Mouse (Mus musculus) ovary, postnatal 10 days (tissue): ENCODE data around the gene Vmn1r170.
"Not testable (repeated sequence)": the region's sequence is repeated elsewhere in the genome, so short reads cannot be mapped to it uniquely, and the experiment has no call there.

Experiments used
- DNase-seq: peaks from one replicate; pipeline ENCODE4 v3.0.0; 2022; ENCODE audit warnings: low spot score

Vmn1r170 gene

DNA sequence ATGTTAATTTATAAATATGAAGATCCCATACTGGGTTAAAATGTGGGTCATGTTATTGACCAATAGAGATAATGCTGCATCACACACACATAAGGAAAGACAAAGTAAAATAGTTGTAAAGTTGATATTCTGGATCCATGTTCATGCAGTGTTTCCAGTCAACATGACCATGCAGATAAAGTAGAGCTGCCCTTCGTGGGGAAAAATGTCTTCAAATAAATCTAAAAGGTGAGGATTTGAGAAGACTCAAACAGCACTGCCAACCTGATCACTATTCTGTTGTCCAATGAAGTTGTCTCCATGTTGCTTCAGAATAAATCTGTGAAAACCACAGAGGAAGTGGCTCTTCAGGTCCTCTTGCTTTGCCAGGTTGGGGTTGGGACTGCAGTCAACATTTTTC lies at the start of gene Vmn1r170:
Gene Vmn1r170 (plus strand): TSS at position 301 of the 400 bp plus-strand sequence.
- DNase-seq, result not testable (repeated sequence)

DNA sequence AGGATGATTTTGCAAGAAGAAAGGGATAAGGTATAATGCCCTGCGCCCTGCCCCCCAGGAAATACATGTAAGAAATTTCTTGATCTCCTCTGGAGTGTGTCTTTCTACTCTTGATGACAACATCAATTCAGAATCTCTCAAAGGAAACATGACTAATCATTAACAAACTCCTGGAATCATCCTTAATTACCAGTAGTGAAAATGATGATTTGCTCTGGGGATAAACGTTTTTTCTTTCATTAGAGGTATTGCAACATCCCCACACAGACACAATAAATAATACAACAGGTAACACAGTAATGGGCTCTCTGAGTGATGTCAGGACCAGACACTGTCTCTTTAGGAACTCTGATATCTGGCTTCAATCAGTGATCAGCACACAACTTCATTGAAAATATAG lies 30.7 kb upstream of the Vmn1r170 start, which contains the start of gene Vmn1r169:
Gene Vmn1r169 (plus strand): TSS at position 301 of the 400 bp plus-strand sequence.
- not testable (repeated sequence) for DNase-seq

DNA sequence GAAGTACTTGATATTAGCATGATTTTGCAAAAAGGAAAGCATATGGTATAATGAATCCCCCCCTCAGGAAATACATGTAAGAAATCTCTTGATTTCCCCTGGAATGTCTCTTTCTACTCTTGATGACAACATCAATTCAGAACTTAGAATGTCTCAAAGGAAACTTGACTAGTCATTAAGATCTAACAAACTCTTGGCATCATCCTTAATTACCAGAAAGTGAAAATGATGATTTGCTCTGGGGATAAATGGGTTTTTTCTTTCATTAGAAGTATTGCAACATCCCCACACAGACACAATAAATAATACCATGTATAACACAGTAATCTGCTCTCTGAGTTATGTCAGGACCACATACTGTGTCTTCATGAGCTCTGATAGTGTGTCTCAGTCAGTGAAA lies 24.4 kb downstream of the Vmn1r170 start, which contains the start of gene Vmn1r171:
Gene Vmn1r171 (plus strand): TSS at position 301 of the 400 bp plus-strand sequence.
- no peak for DNase-seq
